Mouse (Mus musculus) layer of hippocampus, adult 2 months (tissue): ENCODE results near the gene U2af2. TPM values are rescaled to one million over a fixed set of nuclear protein-coding genes. Genes with fewer than 3 reads are reported as not detected.

Experiments
- DNase-seq, 2 experiments: peaks; one replicate each; pipeline ENCODE4 v3.0.0; 2022; ENCODE audit warnings: low spot score in 2 of 2
- H3K27ac ChIP-seq: fragments of 200-600 bp; 2 replicates; pipeline ENCODE4 v1.8.1; 2022
- H3K4me3 ChIP-seq: fragments of 200-600 bp; 2 replicates; pipeline ENCODE4 v1.8.1; 2022; ENCODE audit warnings: mild to moderate bottlenecking
- CTCF ChIP-seq: fragments of 200-600 bp; conservative IDR thresholded peaks from 2 replicates; pipeline ENCODE4 v1.8.1; 2022; ENCODE audit warnings: antibody characterized with exemption, mild to moderate bottlenecking, moderate library complexity
- total RNA-seq, 2 experiments: library from RNA; stranded (reverse); gene quantifications; 2 replicates each; pipeline ENCODE4 v1.2.3; 2021

Gene U2af2
- total RNA-seq, 2 experiments from 2014 or later = 185 to 192 TPM

- no peak for TF ChIP-seq CTCF
- Histone ChIP-seq H3K4me3 (peak overlapping the region; percentile 92), H3K27ac (peak overlapping the region; percentile 96)
- no peak for DNase-seq
Measured at GRCm38 (mm10) chr7:5021197-5021596, 40.7 kb upstream of the U2af2 start.

DNA sequence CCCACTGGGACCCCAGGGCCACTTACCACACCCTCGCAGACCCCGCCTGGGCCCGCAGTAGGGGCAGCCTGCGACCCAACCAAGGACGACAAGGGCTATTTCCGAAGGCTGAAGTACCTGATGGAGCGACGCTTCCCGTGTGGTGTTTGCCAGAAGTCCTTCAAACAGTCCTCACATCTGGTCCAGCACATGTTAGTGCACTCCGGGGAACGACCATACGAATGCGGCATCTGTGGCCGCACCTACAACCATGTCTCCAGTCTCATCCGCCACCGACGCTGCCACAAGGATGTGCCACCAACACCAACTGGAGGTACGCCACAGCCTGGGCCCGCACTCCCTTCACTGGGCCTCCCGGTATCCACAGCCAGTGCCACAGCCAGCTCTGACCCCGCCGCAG lies 32.4 kb upstream of the U2af2 start:
- DNase-seq = no peak
- H3K4me3 ChIP-seq = no peak overlapping the region
- no peak for TF ChIP-seq CTCF
- no peak overlapping the region for H3K27ac ChIP-seq

GRCm38 (mm10) chr7:5029946-5030345 lies 32.0 kb upstream of the U2af2 start:
- H3K4me3 ChIP-seq = no peak overlapping the region
- H3K27ac ChIP-seq = no peak overlapping the region
- TF ChIP-seq CTCF = no peak
- DNase-seq = no peak

DNA sequence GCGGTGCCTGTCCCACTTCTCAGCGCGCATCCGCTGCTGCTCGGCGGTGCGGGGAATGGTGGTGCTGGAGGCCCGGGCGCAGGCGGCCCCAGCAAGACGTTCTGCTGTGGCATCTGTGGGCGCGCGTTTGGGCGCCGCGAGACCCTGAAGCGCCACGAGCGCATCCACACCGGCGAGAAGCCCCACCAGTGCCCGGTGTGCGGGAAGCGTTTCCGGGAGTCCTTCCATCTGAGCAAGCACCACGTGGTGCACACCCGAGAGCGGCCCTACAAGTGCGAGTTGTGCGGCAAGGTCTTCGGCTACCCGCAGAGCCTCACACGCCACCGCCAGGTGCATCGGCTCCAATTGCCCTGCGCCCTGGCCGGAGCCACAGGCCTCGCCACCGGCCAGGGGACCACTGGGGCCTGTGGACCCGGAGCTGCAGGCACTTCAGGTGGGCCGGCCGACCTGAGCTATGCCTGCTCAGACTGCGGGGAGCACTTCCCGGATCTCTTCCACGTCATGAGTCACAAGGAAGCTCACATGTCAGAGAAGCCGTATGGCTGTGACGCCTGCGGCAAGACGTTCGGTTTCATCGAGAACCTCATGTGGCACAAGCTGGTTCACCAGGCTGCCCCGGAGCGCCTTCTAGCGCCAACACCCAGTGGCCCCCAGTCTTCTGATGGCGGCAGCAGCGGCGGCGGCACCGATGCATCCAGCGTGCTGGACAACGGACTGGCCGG lies 31.2 kb upstream of the U2af2 start:
- no peak for DNase-seq
- H3K27ac ChIP-seq = no peak overlapping the region
- TF ChIP-seq CTCF = no peak
- H3K4me3 ChIP-seq = no peak overlapping the region

- no peak overlapping the region for H3K27ac ChIP-seq
- H3K4me3 ChIP-seq = no peak overlapping the region
- DNase-seq = no peak
- TF ChIP-seq CTCF = no peak
Measured at GRCm38 (mm10) chr7:5031496-5031895, 30.4 kb upstream of the U2af2 start.

DNA sequence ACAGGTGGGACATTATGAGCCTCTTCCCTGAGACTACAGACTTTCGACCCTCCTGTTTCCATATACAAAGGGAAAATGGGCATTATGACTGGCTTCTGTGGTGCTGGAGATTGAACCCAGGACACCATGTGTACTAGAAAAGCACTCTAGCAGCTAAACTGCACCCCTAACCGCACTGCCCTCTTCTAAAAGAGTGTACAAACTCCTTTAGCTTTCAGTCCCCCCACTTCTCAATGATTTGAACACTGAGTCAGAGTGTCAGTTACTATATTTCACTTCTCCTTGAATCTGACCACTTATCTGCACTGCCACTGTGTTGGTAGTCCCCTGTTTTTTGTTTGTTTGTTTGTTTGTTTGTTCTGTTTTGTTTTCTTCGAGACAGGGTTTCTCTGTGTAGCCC lies 28.1 kb upstream of the U2af2 start, which contains the start of gene 4632433K11Rik:
TSS of gene 4632433K11Rik (plus strand) at position 301 of the 400 bp plus-strand sequence.
- no peak within 1 kb of the TSS for H3K4me3 ChIP-seq
- H3K27ac ChIP-seq = no peak within 1 kb of the TSS
- TF ChIP-seq CTCF = no peak
- no peak for DNase-seq

DNA sequence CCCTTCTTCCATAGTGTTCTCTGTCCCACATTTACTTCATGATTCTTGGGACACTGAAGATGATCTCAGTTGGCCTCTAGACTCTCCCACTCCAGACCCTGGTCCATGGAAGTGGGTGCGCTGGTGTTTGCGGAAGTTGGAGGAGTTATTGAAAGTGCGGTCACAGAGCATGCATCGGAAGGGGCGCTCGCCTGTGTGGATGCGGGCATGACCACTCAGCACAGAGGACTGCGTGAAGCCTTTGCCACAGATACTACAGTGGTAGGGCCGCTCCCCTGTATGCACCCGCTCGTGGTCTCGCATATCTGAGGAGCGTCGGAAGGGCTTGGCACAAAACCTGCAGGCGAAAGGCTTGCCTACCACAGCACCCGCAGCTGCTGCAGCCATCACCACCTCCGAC lies 26.3 kb upstream of the U2af2 start:
- no peak for TF ChIP-seq CTCF
- Histone ChIP-seq H3K4me3 (no peak overlapping the region), H3K27ac (no peak overlapping the region)
- no peak for DNase-seq

- Histone ChIP-seq H3K27ac (no peak overlapping the region), H3K4me3 (no peak overlapping the region)
- TF ChIP-seq CTCF = no peak
- no peak for DNase-seq
Measured at GRCm38 (mm10) chr7:5036136-5036535, 25.8 kb upstream of the U2af2 start.

DNA sequence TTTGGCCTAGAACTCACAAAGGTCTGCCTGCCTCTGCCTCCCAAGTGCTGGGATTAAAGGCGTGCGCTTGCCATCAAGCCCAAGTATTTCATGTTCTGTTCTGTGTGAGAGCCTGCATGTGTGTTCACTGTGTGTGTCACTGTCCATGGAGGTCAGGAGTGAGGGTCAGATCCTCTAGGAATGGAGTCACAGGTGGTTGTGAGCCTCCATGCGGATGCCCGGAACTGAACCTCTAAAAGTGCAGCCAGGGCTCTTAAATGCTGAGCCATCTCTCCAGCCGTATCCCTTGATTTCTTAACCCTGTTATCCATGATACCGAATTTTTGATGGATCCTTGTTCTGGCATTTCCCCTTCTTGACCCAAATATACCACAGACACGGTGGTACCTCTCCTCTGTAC lies 24.9 kb upstream of the U2af2 start:
- no peak for DNase-seq
- no peak overlapping the region for H3K4me3 ChIP-seq
- TF ChIP-seq CTCF = no peak
- no peak overlapping the region for H3K27ac ChIP-seq

GRCm38 (mm10) chr7:5037467-5037866 lies 24.5 kb upstream of the U2af2 start:
- peak overlapping the region; percentile 76 for H3K4me3 ChIP-seq
- no peak for DNase-seq
- H3K27ac ChIP-seq = peak overlapping the region; percentile 99
- no peak for TF ChIP-seq CTCF

DNA sequence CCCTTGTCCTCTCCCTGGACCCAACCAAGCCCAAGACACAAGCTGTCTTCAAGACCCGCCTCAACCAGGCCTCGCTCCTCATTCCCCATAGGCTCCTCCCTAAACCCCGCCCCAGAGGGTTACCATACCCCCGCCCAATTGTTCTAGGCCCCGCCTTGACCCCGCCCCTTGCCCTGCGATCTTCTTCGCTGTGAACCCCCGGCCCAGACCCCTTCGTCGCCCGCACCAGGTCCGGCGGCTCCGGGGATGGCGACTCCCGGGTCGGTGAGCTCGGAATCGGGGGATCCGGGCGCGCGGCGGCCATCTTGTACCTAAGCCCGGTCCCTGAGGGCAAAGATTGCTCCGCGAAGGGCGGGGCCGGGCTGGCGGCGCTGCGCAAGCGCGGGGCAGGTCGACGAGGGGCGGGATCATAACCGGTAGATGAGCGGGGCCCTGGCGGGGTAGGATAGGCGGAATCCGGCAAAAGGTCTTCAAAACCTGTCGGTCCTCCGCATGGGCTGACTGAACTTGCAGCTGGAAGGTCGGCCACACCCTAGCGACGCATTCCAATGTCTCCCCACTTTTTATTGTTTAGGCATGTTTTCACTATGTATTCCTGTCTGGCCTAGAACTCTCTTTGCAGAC lies 23.7 kb upstream of the U2af2 start, which contains the start of gene Zfp784:
TSS of gene Zfp784 (minus strand) at position 338 of the 624 bp plus-strand sequence.
- peak; percentile 89 to 90 for DNase-seq
- TF ChIP-seq CTCF = no peak

GRCm38 (mm10) chr7:5038940-5039339 lies 23.0 kb upstream of the U2af2 start:
- H3K27ac ChIP-seq = peak overlapping the region; percentile 99

More for the DNA sequence above, 23.7 kb upstream of the U2af2 start, which contains the start of gene Zfp784:
- peak within 1 kb of the TSS; percentile 99 for H3K27ac ChIP-seq
- peak within 1 kb of the TSS; percentile 76 for H3K4me3 ChIP-seq

DNA sequence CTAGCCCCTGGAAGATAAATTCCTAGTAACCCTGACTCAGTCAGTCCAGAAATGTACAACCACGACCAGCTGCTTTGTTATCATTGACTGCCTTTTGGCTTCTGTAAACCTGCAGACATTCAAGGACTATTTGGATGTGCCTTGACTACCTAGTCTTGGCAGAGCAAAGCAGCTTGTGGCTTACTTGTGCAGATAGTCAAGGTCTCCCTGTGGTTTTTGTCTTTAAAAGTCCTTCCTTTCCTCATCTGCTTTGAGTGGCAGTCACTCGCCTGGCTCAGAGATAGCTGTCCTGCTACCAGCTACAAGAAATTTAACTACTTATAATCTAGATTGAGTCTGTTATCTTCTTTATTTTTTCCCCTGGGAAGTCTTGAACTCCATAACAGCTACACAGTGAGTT lies 17.0 kb upstream of the U2af2 start:
- no peak for TF ChIP-seq CTCF
- Histone ChIP-seq H3K4me3 (no peak overlapping the region), H3K27ac (no peak overlapping the region)
- no peak for DNase-seq

More at GRCm38 (mm10) chr7:5038940-5039339, 23.0 kb upstream of the U2af2 start:
- no peak for DNase-seq
- H3K4me3 ChIP-seq = peak overlapping the region; percentile 76
- no peak for TF ChIP-seq CTCF

DNA sequence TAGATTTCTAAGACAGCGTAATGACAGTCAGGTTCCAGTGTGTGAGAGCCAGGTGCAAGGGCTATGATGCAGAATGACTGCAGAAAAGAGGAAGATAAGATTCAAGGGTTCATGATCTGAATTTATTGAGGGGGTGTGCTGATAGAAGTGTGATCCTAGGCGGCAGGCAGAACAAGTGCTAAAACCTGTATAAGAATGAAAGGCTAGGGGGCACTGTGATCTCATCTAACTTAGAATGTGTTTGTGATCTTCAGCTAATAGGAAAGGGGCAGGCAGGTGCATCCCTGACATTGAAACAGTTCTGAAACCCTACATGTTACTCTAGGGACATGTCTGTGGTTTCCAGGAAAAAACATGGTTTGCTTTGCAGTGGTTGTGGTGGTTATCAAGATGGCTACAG lies 15.8 kb upstream of the U2af2 start:
- Histone ChIP-seq H3K27ac (no peak overlapping the region), H3K4me3 (no peak overlapping the region)
- DNase-seq = no peak
- peak; percentile 65 for TF ChIP-seq CTCF
